Mouse (Mus musculus) frontal cortex, adult 2 months (tissue): ENCODE measurements around the gene Birc6. TPM values are rescaled to one million over a fixed set of nuclear protein-coding genes. Genes with fewer than 3 reads are reported as not detected.
A peak's percentile ranks its signal among the peaks of the same experiment; 100 is the strongest.

Experiments
- DNase-seq, 2 experiments: peaks; one replicate each; pipeline ENCODE4 v3.0.0; 2022; ENCODE audit warnings: low spot score in 1 of 2; ENCODE audit errors: extremely low spot score in 1 of 2
- polyA plus RNA-seq: library from polyadenylated mRNA; depleted of rRNA; stranded (reverse); fragments of >200 nt; gene quantifications from 2 replicates; pipeline ENCODE4 v1.2.3, GENCODE M21; 2012; rRNA removed

The Birc6 gene
- polyA plus RNA-seq, result 88.3 and 97.9 TPM in 2 replicates

- DNase-seq, result peak; percentile 100
Observed at GRCm38 (mm10) chr17:74527729-74528607, at the start of gene Birc6. Gene Birc6, plus strand, starts transcription at chr17:74528295.

DNA sequence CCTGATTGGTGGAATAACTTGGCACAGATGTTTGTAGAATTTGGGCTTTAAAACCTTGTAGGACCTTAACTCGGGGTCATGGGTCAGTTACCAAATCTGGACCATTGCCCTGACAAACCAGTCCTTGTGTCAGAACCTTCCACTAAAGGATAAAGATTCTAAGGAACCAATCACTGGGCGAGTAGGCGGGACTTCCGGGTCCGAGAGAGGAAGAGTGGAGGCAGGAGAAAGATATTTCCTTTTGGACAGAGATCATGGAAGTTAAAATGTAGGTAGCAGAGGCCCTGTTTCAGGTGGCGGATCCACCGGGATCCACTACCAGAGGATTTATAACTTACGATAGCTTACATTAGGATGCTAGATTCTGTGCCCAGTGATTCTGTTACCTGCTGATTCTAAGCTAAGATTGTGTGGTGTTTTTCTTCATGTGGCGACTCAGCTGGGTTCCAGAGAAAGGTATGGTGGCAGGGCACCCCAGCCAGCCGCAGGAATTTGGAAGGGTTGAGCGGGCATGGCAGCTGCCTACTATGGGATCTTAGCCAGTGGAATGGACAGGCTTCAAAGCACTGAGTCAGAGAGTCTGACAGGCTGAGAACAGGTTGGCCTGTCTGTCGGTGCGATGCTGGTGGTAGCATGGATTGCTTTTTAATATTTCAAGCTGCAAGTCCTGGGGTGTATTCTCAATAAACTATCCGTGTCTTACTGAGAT is 47.6 kb upstream of the Birc6 start:
- DNase-seq, result no peak

- DNase-seq, result peak; percentile 94 to 99
Observed at GRCm38 (mm10) chr17:74489024-74489900, 38.8 kb upstream of the Birc6 start, which contains the start of gene Yipf4. Gene Yipf4, plus strand, starts transcription at chr17:74489493.

DNA sequence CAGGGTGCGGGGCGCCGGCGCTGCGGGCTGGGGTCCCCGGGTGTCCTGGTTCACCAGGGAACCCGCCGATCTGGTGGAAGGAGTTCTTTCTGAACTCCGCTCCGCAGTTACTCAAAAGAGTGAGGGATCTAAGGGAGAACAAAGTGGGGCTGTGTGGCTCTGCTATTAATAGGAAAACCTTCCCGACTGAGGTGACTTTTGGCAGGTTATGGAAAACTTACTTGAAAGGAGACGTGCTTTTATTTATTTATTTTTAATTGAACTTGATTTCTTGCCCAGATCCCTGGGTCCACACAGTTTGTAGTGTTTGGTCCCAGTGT is 38.2 kb upstream of the Birc6 start:
- DNase-seq, result no peak

DNA sequence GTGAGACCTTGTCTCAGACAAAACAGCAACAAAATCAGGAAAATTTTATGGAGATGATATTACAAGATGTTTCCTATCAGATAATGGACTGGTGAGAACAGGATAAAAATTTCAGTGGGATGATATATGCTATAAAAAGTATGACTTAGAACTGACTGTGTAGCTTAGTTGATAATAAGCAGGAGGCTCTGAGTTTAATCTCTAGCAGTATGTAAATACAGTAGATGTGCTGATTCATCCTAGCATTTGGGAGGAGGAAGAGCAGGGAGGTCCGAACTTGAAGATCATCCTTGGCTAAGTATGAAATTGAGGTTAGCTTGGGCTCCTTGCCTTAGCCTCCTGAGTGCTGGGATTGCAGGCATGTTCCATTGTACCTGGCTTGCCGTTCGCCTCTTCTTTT is 36.5 kb upstream of the Birc6 start:
- DNase-seq, result no peak

GRCm38 (mm10) chr17:74500204-74500603 is 27.9 kb upstream of the Birc6 start:
- DNase-seq, result no peak

GRCm38 (mm10) chr17:74501085-74501484 is 27.0 kb upstream of the Birc6 start:
- no peak for DNase-seq

DNA sequence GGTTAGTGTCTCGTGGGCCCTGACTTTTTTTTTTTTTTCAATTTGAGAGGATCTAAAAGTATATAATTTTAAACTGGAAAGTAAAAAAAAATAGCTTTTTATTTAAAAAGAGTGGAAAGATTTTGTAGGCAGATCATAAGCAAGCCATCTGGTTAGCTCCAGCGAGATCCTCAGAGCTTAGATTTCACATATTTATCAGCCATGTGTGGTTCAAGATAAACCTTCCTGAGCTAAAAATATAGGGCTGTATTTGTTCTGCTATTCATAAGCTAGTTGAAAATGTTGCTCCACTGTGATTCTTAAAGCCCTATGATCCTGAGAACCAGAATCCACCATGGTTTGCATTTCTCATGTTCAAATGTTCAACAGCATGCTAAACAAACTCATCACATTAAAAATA is 20.2 kb upstream of the Birc6 start:
- peak; percentile 56 to 58 for DNase-seq

GRCm38 (mm10) chr17:74508600-74508999 is 19.5 kb upstream of the Birc6 start:
- no peak for DNase-seq

- DNase-seq, result no peak
Observed at GRCm38 (mm10) chr17:74512308-74512707, 15.8 kb upstream of the Birc6 start.

- no peak for DNase-seq
Observed at GRCm38 (mm10) chr17:74522797-74523723, 5.0 kb upstream of the Birc6 start.

GRCm38 (mm10) chr17:74526117-74526516 is 2.0 kb upstream of the Birc6 start:
- no peak for DNase-seq

- peak in 1 of 2 experiments; percentile 8 for DNase-seq
Observed at GRCm38 (mm10) chr17:74526806-74527653, 1.1 kb upstream of the Birc6 start.

GRCm38 (mm10) chr17:74528648-74529532 is 795 bp downstream of the Birc6 start:
- peak; percentile 20 to 30 for DNase-seq

DNA sequence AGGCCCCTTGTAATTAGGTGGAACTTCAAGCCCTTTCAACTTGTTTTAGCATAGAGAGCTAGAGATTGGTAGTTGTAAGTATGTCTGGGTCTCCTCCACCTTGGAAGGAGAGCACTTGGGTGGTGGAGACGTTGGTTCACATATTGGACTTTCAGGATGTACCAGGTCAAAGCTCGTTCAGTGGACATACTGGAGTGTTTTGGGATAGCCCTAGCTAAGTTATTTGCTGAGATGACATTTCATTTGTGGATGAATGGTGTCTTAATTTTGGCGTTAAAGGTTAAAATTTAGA is 1.4 kb downstream of the Birc6 start:
- DNase-seq, result no peak

DNA sequence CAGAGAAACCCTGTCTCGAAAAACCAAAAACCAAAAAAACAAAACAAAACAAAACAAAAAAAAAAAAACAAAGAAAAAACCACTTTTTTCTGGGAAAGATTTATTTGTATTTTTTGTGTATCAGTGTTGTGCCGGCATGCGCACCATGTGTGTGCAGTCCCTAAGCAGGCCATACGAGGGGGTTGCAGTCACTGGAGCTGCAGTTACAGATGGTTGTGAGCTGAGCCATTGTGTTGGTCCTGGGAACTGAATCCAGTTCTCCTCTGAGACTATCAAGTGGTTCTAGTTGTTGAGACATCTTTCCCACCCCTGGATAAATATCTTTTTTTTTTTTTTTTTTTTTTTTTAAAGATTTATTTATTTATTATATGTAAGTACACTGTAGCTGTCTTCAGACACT is 6.9 kb downstream of the Birc6 start:
- no peak for DNase-seq

DNA sequence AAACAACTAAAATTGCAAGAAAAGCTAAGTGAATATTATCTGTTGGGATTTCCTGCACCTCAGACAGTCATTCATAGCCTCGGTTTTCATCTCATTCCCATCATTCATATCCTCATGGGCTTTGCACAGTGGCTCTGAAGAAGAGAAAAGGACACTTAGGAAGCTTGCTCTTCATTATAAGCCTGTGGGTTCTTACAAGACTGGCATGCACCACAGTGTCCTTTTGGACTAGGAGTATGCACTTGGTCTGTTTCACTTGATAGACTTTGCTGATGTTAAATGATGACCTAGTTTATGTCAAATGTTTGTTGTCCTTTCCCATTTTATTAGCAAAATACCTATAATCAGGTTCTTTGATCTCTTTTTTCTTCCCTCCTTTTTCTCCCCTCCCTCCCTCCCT is 9.4 kb downstream of the Birc6 start:
- DNase-seq, result no peak

GRCm38 (mm10) chr17:74543615-74544014 is 15.5 kb downstream of the Birc6 start:
- no peak for DNase-seq
